Mouse (Mus musculus) thymus, adult 18-20 months (tissue): ENCODE data around the gene Sirpb1c.
"Not testable (repeated sequence)": the region's sequence is repeated elsewhere in the genome, so short reads cannot be mapped to it uniquely, and the experiment has no call there.

Experiments used
- DNase-seq, 2 experiments: peaks; one replicate each; pipeline ENCODE4 v3.0.0; 2022; ENCODE audit warnings: mixed read lengths in 2 of 2

The Sirpb1c gene

DNA sequence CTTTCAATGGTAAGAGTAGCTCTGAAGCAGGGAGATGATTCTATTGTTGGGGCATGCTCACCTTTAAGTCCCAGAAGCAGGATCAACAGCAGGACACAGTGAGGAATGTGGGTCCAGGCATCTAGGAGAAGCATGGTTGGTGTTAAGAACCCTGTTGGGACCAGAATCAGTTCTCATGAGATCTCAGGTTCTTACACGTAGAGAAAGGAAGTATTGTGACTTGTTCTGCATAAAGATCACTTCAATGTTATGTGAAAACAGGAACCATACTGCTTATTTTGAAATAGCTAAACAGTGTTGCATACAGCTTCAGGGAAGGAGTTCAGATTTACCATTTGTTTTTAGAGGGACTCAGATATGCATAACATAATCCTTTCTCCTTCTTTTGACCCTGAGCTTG, at the start of gene Sirpb1c:
Sirpb1c (minus strand) TSS at position 249 of the 400 bp plus-strand sequence.
- DNase-seq, result not testable (repeated sequence)

DNA sequence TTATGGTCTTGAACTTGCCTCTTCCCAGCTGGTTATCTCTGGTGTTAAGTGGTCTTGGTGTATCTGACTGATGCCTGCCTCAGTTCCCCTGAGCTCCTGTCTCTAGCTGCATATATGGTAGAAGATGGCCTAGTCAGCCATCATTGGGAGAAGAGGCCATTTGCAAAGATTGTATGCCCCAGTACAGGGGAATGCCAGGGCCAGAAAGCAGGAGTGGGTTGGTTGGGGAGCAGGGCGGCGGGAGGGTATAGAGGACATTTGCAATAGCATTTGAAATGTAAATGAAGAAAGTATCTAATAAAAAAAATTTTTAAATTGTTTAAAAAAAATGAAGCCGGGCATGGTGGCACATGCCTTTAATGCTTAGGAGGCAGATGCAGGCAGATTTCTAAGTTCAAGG, 38.1 kb upstream of the Sirpb1c start:
- no peak for DNase-seq

DNA sequence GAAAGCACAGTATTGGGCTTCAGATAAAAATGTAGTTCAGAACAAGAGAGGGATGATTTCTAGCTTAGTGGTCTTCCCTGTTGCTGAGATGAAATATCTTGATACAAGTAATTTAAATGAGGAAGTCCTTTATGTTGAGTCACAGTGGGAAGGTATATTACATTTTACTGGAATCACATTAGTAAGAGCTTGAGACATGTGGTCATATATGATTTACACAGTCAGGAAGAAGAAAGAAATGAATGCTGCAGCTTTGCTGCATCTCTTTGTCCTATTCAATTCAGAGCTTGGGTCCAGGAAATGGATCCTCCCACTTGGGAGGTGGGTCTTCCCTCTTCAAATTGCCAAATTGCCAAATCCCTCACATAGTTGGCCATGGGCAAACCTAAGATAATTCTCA, 7.4 kb upstream of the Sirpb1c start:
- DNase-seq, result not testable (repeated sequence)

DNA sequence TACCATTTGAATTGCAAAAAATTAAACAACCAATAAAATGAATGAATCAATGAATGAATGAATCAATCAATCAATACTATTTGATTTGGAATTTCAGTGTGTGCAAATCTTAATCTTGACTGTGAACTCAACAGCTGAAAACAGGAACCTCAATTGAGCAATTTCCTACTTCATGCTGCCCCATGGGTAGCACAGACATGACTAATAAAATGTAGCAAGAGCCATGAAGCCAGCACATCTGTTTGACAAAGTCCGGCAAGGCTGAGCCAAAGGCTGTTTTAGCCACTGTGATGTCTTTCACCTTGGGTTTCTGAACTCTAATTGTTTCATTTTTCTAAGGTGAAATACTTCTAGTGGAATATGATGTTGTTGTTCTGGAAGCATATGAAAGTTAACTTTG, 1.6 kb upstream of the Sirpb1c start:
- no peak for DNase-seq

DNA sequence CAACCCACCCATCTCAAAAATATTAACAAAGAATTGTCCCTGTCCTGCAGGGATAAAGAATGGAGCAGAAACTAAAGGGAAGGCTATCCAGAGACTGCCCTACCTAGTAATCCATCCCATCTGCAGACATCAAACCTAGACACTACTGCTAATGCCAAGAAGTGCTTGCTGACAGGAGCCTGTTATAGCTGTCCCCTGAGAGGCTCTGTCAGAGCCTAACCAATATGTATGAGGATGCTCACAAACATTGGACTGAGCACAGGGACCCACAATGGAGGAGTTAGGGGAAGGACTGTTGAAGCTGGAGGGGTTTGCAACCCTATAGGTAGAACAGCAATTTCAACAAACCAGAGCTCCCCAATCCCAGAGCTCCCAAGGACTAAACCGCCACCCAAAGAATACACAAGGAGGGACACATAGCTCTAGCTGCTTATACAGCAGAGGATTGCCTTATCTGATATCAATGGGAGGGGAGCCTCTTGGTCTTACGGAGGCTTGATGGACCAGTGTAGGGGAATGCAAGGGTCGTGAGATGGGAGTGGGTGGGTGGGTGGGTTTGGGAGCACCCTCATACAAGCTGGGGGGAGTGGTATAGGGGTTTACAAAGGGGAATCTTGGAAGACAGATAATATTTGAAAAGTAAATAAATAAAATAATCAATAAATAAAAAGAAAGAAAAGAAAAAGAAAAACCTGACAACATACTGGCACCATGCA, 838 bp downstream of the Sirpb1c start:
- no peak for DNase-seq

DNA sequence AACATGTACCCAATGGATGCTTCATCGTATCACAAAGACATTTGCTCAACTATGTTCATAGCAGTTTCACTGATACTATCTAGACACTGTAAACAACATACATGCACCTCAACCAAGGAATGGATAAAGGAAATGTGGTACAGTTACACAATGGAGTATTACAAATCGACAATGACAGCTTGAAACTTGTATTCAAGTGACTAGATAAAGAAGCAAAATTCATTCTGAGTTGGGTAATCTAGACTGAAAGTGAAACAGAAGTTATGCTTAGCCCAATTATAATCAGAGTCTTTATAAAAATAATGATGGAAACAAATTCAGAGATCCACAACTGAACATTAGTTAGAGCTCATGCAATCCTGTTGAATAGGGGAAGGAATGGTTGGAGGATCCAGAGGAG, 74.7 kb downstream of the Sirpb1c start:
- not testable (repeated sequence) for DNase-seq
